Mouse (Mus musculus) right cerebral cortex, postnatal 14 days (tissue): ENCODE measurements around the gene Xpo5.
A peak's percentile ranks its signal among the peaks of the same experiment; 100 is the strongest.

Experiments used
- DNase-seq: peaks from one replicate; pipeline ENCODE4 v3.0.0; 2022

Xpo5 gene

GRCm38 (mm10) chr17:46206676-46207075 is 4.1 kb downstream of the Xpo5 start:
- no peak for DNase-seq

- no peak for DNase-seq
Observed at GRCm38 (mm10) chr17:46210550-46210949, 8.0 kb downstream of the Xpo5 start.

GRCm38 (mm10) chr17:46221601-46222000 is 19.0 kb downstream of the Xpo5 start:
- DNase-seq: no peak

GRCm38 (mm10) chr17:46227576-46227975 is 25.0 kb downstream of the Xpo5 start:
- DNase-seq: no peak

GRCm38 (mm10) chr17:46236067-46236466 is 33.5 kb downstream of the Xpo5 start:
- DNase-seq: no peak

GRCm38 (mm10) chr17:46237079-46237478 is 34.5 kb downstream of the Xpo5 start:
- no peak for DNase-seq

GRCm38 (mm10) chr17:46237480-46237879 is 34.9 kb downstream of the Xpo5 start:
- no peak for DNase-seq

- no peak for DNase-seq
Observed at GRCm38 (mm10) chr17:46239516-46240114, 37.0 kb downstream of the Xpo5 start.

- DNase-seq: no peak
Observed at GRCm38 (mm10) chr17:46241471-46241870, 38.9 kb downstream of the Xpo5 start.

- DNase-seq: no peak
Observed at GRCm38 (mm10) chr17:46242274-46242673, 39.7 kb downstream of the Xpo5 start.

GRCm38 (mm10) chr17:46242993-46243392 is 40.4 kb downstream of the Xpo5 start:
- no peak for DNase-seq

GRCm38 (mm10) chr17:46243624-46244023 is 41.0 kb downstream of the Xpo5 start:
- DNase-seq: no peak

GRCm38 (mm10) chr17:46244579-46244978 is 42.0 kb downstream of the Xpo5 start:
- DNase-seq: no peak

GRCm38 (mm10) chr17:46247512-46248188 is 45.1 kb downstream of the Xpo5 start, which contains the start of the genes Polr1c and Yipf3:
TSS of gene Polr1c (minus strand) at chr17:46248054.
TSS of gene Yipf3 (plus strand) at chr17:46248080.
- peak; percentile 96 for DNase-seq

GRCm38 (mm10) chr17:46248189-46248522 is 45.6 kb downstream of the Xpo5 start:
- no peak for DNase-seq

- DNase-seq: no peak
Observed at GRCm38 (mm10) chr17:46251174-46251573, 48.6 kb downstream of the Xpo5 start.

- DNase-seq: no peak
Observed at GRCm38 (mm10) chr17:46252571-46253451, 50.2 kb downstream of the Xpo5 start.

- peak; percentile 95 for DNase-seq
Observed at GRCm38 (mm10) chr17:46253452-46254084, 51.0 kb downstream of the Xpo5 start, which contains the start of gene Lrrc73. TSS of gene Lrrc73 (plus strand) at chr17:46253531.

- peak; percentile 48 for DNase-seq
Observed at GRCm38 (mm10) chr17:46254106-46254505, 51.5 kb downstream of the Xpo5 start.

GRCm38 (mm10) chr17:46255147-46255546 is 52.6 kb downstream of the Xpo5 start:
- DNase-seq: no peak

- DNase-seq: no peak
Observed at GRCm38 (mm10) chr17:46258279-46259053, 55.9 kb downstream of the Xpo5 start.

- DNase-seq: no peak
Observed at GRCm38 (mm10) chr17:46259675-46260074, 57.1 kb downstream of the Xpo5 start.
